Mouse (Mus musculus) urinary bladder, postnatal 10 days (tissue): Measurements from ENCODE around the gene Tbx19.
A peak's percentile ranks its signal among the peaks of the same experiment; 100 is the strongest.

Experiments
- DNase-seq: peaks from one replicate; pipeline ENCODE4 v3.0.0; 2022; ENCODE audit warnings: low spot score

The Tbx19 gene

GRCm38 (mm10) chr1:165184178-165184577 is 23.6 kb upstream of the Tbx19 start:
- DNase-seq: no peak

GRCm38 (mm10) chr1:165183400-165183799 is 22.8 kb upstream of the Tbx19 start:
- DNase-seq: no peak

- DNase-seq: no peak
Measured at GRCm38 (mm10) chr1:165179321-165179720, 18.7 kb upstream of the Tbx19 start.

- no peak for DNase-seq
Measured at GRCm38 (mm10) chr1:165178075-165178474, 17.5 kb upstream of the Tbx19 start.

- DNase-seq: no peak
Measured at GRCm38 (mm10) chr1:165174059-165174616, 13.6 kb upstream of the Tbx19 start.

GRCm38 (mm10) chr1:165171277-165171676 is 10.7 kb upstream of the Tbx19 start:
- DNase-seq: no peak

- DNase-seq: no peak
Measured at GRCm38 (mm10) chr1:165170157-165170556, 9.6 kb upstream of the Tbx19 start.

- DNase-seq: no peak
Measured at GRCm38 (mm10) chr1:165169462-165169861, 8.9 kb upstream of the Tbx19 start.

GRCm38 (mm10) chr1:165164920-165165319 is 4.3 kb upstream of the Tbx19 start:
- DNase-seq: no peak

GRCm38 (mm10) chr1:165158841-165159240 is 1.7 kb downstream of the Tbx19 start:
- DNase-seq: no peak

GRCm38 (mm10) chr1:165154162-165154561 is 6.4 kb downstream of the Tbx19 start:
- no peak for DNase-seq

- no peak for DNase-seq
Measured at GRCm38 (mm10) chr1:165151216-165151615, 9.4 kb downstream of the Tbx19 start.

GRCm38 (mm10) chr1:165142343-165142916 is 18.1 kb downstream of the Tbx19 start:
- DNase-seq: no peak

- no peak for DNase-seq
Measured at GRCm38 (mm10) chr1:165140227-165140626, 20.3 kb downstream of the Tbx19 start.

GRCm38 (mm10) chr1:165133858-165134257 is 26.7 kb downstream of the Tbx19 start:
- no peak for DNase-seq

- DNase-seq: no peak
Measured at GRCm38 (mm10) chr1:165133279-165133678, 27.3 kb downstream of the Tbx19 start.

GRCm38 (mm10) chr1:165132187-165132877 is 28.2 kb downstream of the Tbx19 start:
- no peak for DNase-seq

GRCm38 (mm10) chr1:165129573-165129972 is 31.0 kb downstream of the Tbx19 start:
- DNase-seq: no peak

GRCm38 (mm10) chr1:165121096-165121495 is 39.5 kb downstream of the Tbx19 start:
- DNase-seq: no peak

- DNase-seq: peak; percentile 65
Measured at GRCm38 (mm10) chr1:165120349-165120898, 40.1 kb downstream of the Tbx19 start.

- DNase-seq: no peak
Measured at GRCm38 (mm10) chr1:165119760-165120159, 40.8 kb downstream of the Tbx19 start.

- DNase-seq: no peak
Measured at GRCm38 (mm10) chr1:165119011-165119726, 41.4 kb downstream of the Tbx19 start.
